Mouse (Mus musculus): ENCODE results near the gene Spock1. TPM values are rescaled to one million over a fixed set of nuclear protein-coding genes. Genes with fewer than 3 reads are reported as not detected.
A peak's percentile ranks its signal among the peaks of the same experiment; 100 is the strongest.

The Spock1 gene
- polyA plus RNA-seq, 1 experiment from 2014 or later, result 17.2 TPM

- 40% methylated on average over 10 of the region's 10 CpGs for WGBS
- no peak for DNase-seq (ENCODE audit: low spot score, missing footprints)
These were observed 319.4 kb downstream of the Spock1 start for GRCm38 (mm10) chr13:57588558-57589273.

GRCm38 (mm10) chr13:57585131-57585530 is 323.0 kb downstream of the Spock1 start:
- no peak for ATAC-seq (ENCODE audit: low FRiP score)
- no peak overlapping the region for H3K9ac ChIP-seq (ENCODE audit: low read length)
- no peak for DNase-seq (ENCODE audit: low spot score, missing footprints)
- no peaks in the 10 kb centered on the region for H3K36me3 ChIP-seq (ENCODE audit: control insufficient read depth, insufficient read depth, low read length)
- no peak overlapping the region for H3K4me2 ChIP-seq
- no peaks in the 10 kb centered on the region for H3K9me3 ChIP-seq (ENCODE audit: control insufficient read depth, low read length)
- no peaks in the 10 kb centered on the region for H3K27me3 ChIP-seq (ENCODE audit: control insufficient read depth, insufficient read depth, low read length)
- no peak overlapping the region for H3K27ac ChIP-seq (ENCODE audit: low read depth, low read length)
- peaks cover 7% of the 10 kb centered on the region for H3K4me1 ChIP-seq (ENCODE audit: control insufficient read depth, insufficient read depth, low read length)
- 58% methylated on average over 3 of the region's 3 CpGs for WGBS
- no peak overlapping the region for H3K4me3 ChIP-seq (ENCODE audit: low read depth, low read length)

More at GRCm38 (mm10) chr13:57588558-57589273, 319.4 kb downstream of the Spock1 start:
- peaks cover 7% of the 10 kb centered on the region for H3K4me1 ChIP-seq (ENCODE audit: control insufficient read depth, insufficient read depth, low read length)
- H3K9ac ChIP-seq (ENCODE audit: low read length), result no peak overlapping the region
- H3K27ac ChIP-seq (ENCODE audit: low read depth, low read length), result no peak overlapping the region
- H3K36me3 ChIP-seq (ENCODE audit: control insufficient read depth, insufficient read depth, low read length), result no peaks in the 10 kb centered on the region
- H3K4me3 ChIP-seq (ENCODE audit: low read depth, low read length), result no peak overlapping the region
- H3K4me2 ChIP-seq, result no peak overlapping the region
- H3K9me3 ChIP-seq (ENCODE audit: control insufficient read depth, low read length), result no peaks in the 10 kb centered on the region
- no peaks in the 10 kb centered on the region for H3K27me3 ChIP-seq (ENCODE audit: control insufficient read depth, insufficient read depth, low read length)
- no peak for ATAC-seq (ENCODE audit: low FRiP score)

GRCm38 (mm10) chr13:57582314-57582976 is 325.7 kb downstream of the Spock1 start:
- no peak overlapping the region for H3K9ac ChIP-seq (ENCODE audit: low read length)
- ATAC-seq (ENCODE audit: low FRiP score), result no peak
- H3K36me3 ChIP-seq (ENCODE audit: control insufficient read depth, insufficient read depth, low read length), result no peaks in the 10 kb centered on the region
- no peaks in the 10 kb centered on the region for H3K27me3 ChIP-seq (ENCODE audit: control insufficient read depth, insufficient read depth, low read length)
- H3K9me3 ChIP-seq (ENCODE audit: control insufficient read depth, low read length), result no peaks in the 10 kb centered on the region
- H3K4me3 ChIP-seq (ENCODE audit: low read depth, low read length), result no peak overlapping the region
- DNase-seq (ENCODE audit: low spot score, missing footprints), result no peak
- no peak overlapping the region for H3K4me2 ChIP-seq
- H3K27ac ChIP-seq (ENCODE audit: low read depth, low read length), result no peak overlapping the region
- H3K4me1 ChIP-seq (ENCODE audit: control insufficient read depth, insufficient read depth, low read length), result no peaks in the 10 kb centered on the region
- 78% methylated on average over 12 of the region's 12 CpGs for WGBS

- Histone ChIP-seq H3K4me2 (no peak overlapping the region), H3K27me3 (ENCODE audit: control insufficient read depth, insufficient read depth, low read length) (no peaks in the 10 kb centered on the region), H3K9ac (ENCODE audit: low read length) (no peak overlapping the region), H3K27ac (ENCODE audit: low read depth, low read length) (no peak overlapping the region), H3K4me1 (ENCODE audit: control insufficient read depth, insufficient read depth, low read length) (no peaks in the 10 kb centered on the region), H3K36me3 (ENCODE audit: control insufficient read depth, insufficient read depth, low read length) (no peaks in the 10 kb centered on the region), H3K4me3 (ENCODE audit: low read depth, low read length) (no peak overlapping the region), H3K9me3 (ENCODE audit: control insufficient read depth, low read length) (no peaks in the 10 kb centered on the region)
- DNase-seq (ENCODE audit: low spot score, missing footprints), result no peak
- ATAC-seq (ENCODE audit: low FRiP score), result no peak
- WGBS, result 92% methylated on average over 5 of the region's 5 CpGs
These were observed 330.4 kb downstream of the Spock1 start for GRCm38 (mm10) chr13:57577541-57578244.

GRCm38 (mm10) chr13:57573501-57573900 is 334.6 kb downstream of the Spock1 start:
- Histone ChIP-seq H3K27me3 (ENCODE audit: control insufficient read depth, insufficient read depth, low read length) (no peaks in the 10 kb centered on the region), H3K9me3 (ENCODE audit: control insufficient read depth, low read length) (no peaks in the 10 kb centered on the region), H3K9ac (ENCODE audit: low read length) (no peak overlapping the region), H3K4me1 (ENCODE audit: control insufficient read depth, insufficient read depth, low read length) (no peaks in the 10 kb centered on the region), H3K36me3 (ENCODE audit: control insufficient read depth, insufficient read depth, low read length) (no peaks in the 10 kb centered on the region), H3K4me3 (ENCODE audit: low read depth, low read length) (no peak overlapping the region), H3K27ac (ENCODE audit: low read depth, low read length) (no peak overlapping the region), H3K4me2 (no peak overlapping the region)
- no peak for ATAC-seq (ENCODE audit: low FRiP score)
- WGBS, result 39% methylated on average over 4 of the region's 4 CpGs
- no peak for DNase-seq (ENCODE audit: low spot score, missing footprints)

GRCm38 (mm10) chr13:57568404-57568803 is 339.7 kb downstream of the Spock1 start:
- ATAC-seq (ENCODE audit: low FRiP score) (no peak), DNase-seq (ENCODE audit: low spot score, missing footprints) (peak; percentile 81)
- no peak overlapping the region for H3K4me2 ChIP-seq
- H3K4me3 ChIP-seq (ENCODE audit: low read depth, low read length), result no peak overlapping the region
- no peaks in the 10 kb centered on the region for H3K4me1 ChIP-seq (ENCODE audit: control insufficient read depth, insufficient read depth, low read length)
- WGBS, result 91% methylated on average over 8 of the region's 8 CpGs
- no peak overlapping the region for H3K27ac ChIP-seq (ENCODE audit: low read depth, low read length)
- H3K9ac ChIP-seq (ENCODE audit: low read length), result no peak overlapping the region
- H3K9me3 ChIP-seq (ENCODE audit: control insufficient read depth, low read length), result no peaks in the 10 kb centered on the region
- no peaks in the 10 kb centered on the region for H3K27me3 ChIP-seq (ENCODE audit: control insufficient read depth, insufficient read depth, low read length)
- no peaks in the 10 kb centered on the region for H3K36me3 ChIP-seq (ENCODE audit: control insufficient read depth, insufficient read depth, low read length)

GRCm38 (mm10) chr13:57555186-57555585 is 352.9 kb downstream of the Spock1 start:
- H3K9ac ChIP-seq (ENCODE audit: low read length), result no peak overlapping the region
- H3K27me3 ChIP-seq (ENCODE audit: control insufficient read depth, insufficient read depth, low read length), result no peaks in the 10 kb centered on the region
- no peaks in the 10 kb centered on the region for H3K36me3 ChIP-seq (ENCODE audit: control insufficient read depth, insufficient read depth, low read length)
- no peaks in the 10 kb centered on the region; the same call in 1 of the 2 replicates for H3K4me1 ChIP-seq (ENCODE audit: control insufficient read depth, insufficient read depth, low read length)
- WGBS, result 79% methylated on average over 4 of the region's 4 CpGs
- no peak overlapping the region for H3K4me3 ChIP-seq (ENCODE audit: low read depth, low read length)
- no peak overlapping the region for H3K27ac ChIP-seq (ENCODE audit: low read depth, low read length)
- no peak for ATAC-seq (ENCODE audit: low FRiP score)
- no peak overlapping the region for H3K4me2 ChIP-seq
- no peaks in the 10 kb centered on the region for H3K9me3 ChIP-seq (ENCODE audit: control insufficient read depth, low read length)
- no peak for DNase-seq (ENCODE audit: low spot score, missing footprints)

GRCm38 (mm10) chr13:57549743-57550142 is 358.4 kb downstream of the Spock1 start:
- no peaks in the 10 kb centered on the region for H3K36me3 ChIP-seq (ENCODE audit: control insufficient read depth, insufficient read depth, low read length)
- WGBS, result 25% methylated on average over 5 of the region's 5 CpGs
- no peak overlapping the region for H3K4me2 ChIP-seq
- no peaks in the 10 kb centered on the region for H3K27me3 ChIP-seq (ENCODE audit: control insufficient read depth, insufficient read depth, low read length)
- no peaks in the 10 kb centered on the region for H3K9me3 ChIP-seq (ENCODE audit: control insufficient read depth, low read length)
- H3K27ac ChIP-seq (ENCODE audit: low read depth, low read length), result no peak overlapping the region
- DNase-seq (ENCODE audit: low spot score, missing footprints), result peak; percentile 86
- no peak overlapping the region for H3K4me3 ChIP-seq (ENCODE audit: low read depth, low read length)
- H3K9ac ChIP-seq (ENCODE audit: low read length), result no peak overlapping the region
- no peaks in the 10 kb centered on the region; the same call in 1 of the 2 replicates for H3K4me1 ChIP-seq (ENCODE audit: control insufficient read depth, insufficient read depth, low read length)
- 0 out of 2 replicates have a peak, but pooled peaks have one; percentile 40 for ATAC-seq (ENCODE audit: low FRiP score)
